Mouse (Mus musculus): Measurements from ENCODE around the gene Fer. TPM values are rescaled to one million over a fixed set of nuclear protein-coding genes. Genes with fewer than 3 reads are reported as not detected.

Fer gene
- polyA plus RNA-seq, 1 experiment from 2014 or later, result 25.4 TPM

DNA sequence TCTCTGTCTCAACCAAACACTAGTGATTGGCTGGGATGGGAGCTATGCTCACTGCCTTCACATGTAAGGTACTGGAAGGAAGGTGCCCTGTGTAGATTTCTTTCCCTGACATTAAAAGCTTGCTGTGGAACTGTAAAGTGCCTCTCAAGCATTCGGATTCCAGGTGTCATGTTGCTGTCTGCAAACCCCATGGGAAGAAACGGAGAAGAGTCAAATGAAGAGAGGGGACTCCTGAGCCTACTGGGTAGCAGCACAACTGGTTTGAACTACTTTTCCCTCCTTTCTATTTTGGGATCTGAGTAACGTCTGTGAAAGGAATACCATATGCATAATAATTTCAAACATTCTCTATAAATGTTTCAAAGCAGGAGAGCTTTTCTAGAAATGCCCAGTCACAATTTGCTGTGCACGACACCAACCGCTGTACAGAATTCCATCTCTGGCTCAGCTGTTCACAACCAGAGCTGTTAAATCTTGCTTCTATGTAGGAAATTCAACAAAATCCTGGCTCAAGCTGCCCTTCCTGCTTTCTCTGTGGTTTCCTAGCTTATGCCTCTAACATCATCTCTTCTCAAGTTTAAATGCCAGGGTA is 256.9 kb downstream of the Fer start:
- Histone ChIP-seq H3K4me3 (no peak overlapping the region), H3K36me3 (no peaks in the 10 kb centered on the region), H3K27me3 (ENCODE audit: low read depth, poor library complexity, severe bottlenecking) (no peaks in the 10 kb centered on the region), H3K9me3 (replicated peaks) (no peaks in the 10 kb centered on the region), H3K27ac (no peak overlapping the region), H3K4me1 (0 out of 2 replicates have a peak, but pooled peaks cover 5% of the 10 kb centered on the region)
- peak; percentile 8 for DNase-seq (ENCODE audit: low spot score)
- WGBS, result 80% methylated on average over 5 of the region's 5 CpGs

- H3K9me3 ChIP-seq (replicated peaks), result no peaks in the 10 kb centered on the region
- no peaks in the 10 kb centered on the region for H3K27me3 ChIP-seq (ENCODE audit: low read depth, poor library complexity, severe bottlenecking)
- WGBS, result 92% methylated on average over 11 of the region's 11 CpGs
- H3K4me1 ChIP-seq, result 0 out of 2 replicates have a peak, but pooled peaks cover 5% of the 10 kb centered on the region
- peak; percentile 24 for DNase-seq (ENCODE audit: low spot score)
- H3K36me3 ChIP-seq, result no peaks in the 10 kb centered on the region
- no peak overlapping the region for H3K27ac ChIP-seq
- H3K4me3 ChIP-seq, result no peak overlapping the region
Observed at GRCm38 (mm10) chr17:64122556-64122955, 259.7 kb downstream of the Fer start.

DNA sequence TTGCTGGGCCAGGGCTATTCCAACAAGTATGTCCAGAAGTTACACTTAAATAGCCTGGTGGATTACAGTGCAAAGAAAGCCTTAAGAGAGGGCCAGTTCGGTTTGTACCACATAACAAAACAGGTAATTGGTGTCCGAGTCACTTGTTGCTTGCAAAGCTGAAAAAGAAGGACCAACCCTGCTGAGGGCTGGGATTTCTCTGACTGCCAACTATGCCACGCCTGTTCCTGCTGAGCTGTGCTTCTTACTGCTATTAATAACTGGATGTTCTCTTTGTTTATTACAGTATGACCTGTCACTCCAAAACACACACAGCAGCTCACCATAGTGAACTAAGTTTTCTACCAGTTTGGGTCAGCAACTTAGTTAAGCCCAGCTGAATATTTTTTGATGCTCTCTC is 260.9 kb downstream of the Fer start:
- Histone ChIP-seq H3K9me3 (replicated peaks) (no peaks in the 10 kb centered on the region), H3K27ac (no peak overlapping the region), H3K4me1 (0 out of 2 replicates have a peak, but pooled peaks cover 5% of the 10 kb centered on the region), H3K36me3 (no peaks in the 10 kb centered on the region), H3K27me3 (ENCODE audit: low read depth, poor library complexity, severe bottlenecking) (no peaks in the 10 kb centered on the region), H3K4me3 (no peak overlapping the region)
- 94% methylated on average over 3 of the region's 3 CpGs for WGBS
- peak; percentile 19 for DNase-seq (ENCODE audit: low spot score)

DNA sequence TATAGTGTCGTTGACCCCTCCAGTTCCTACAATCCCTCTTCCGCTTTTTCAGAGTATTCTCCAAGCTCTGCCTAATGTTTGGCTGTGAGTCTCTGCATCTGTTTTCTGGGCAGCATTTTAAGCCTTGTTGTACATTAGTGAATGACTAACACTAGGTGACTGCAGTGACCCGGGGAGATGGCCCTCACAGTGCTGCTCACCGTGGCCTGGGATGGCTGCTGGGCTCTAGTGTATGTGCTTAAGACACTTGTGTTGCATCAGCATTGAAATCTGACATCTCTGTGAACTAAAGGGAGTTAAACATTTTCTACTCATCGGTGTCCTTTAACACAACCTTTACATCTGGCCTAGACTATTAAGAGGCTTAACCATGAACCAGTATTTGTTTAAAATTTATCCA is 264.0 kb downstream of the Fer start:
- 93% methylated on average over 5 of the region's 5 CpGs for WGBS
- Histone ChIP-seq H3K9me3 (replicated peaks) (no peaks in the 10 kb centered on the region), H3K27me3 (ENCODE audit: low read depth, poor library complexity, severe bottlenecking) (no peaks in the 10 kb centered on the region), H3K36me3 (no peaks in the 10 kb centered on the region), H3K27ac (no peak overlapping the region), H3K4me1 (peaks cover 22% of the 10 kb centered on the region), H3K4me3 (no peak overlapping the region)
- peak; percentile 17 for DNase-seq (ENCODE audit: low spot score)

GRCm38 (mm10) chr17:64129750-64130149 is 266.9 kb downstream of the Fer start:
- Histone ChIP-seq H3K9me3 (replicated peaks) (no peaks in the 10 kb centered on the region), H3K4me1 (peaks cover 17% of the 10 kb centered on the region), H3K36me3 (no peaks in the 10 kb centered on the region), H3K27ac (peak overlapping the region; percentile 67), H3K27me3 (ENCODE audit: low read depth, poor library complexity, severe bottlenecking) (no peaks in the 10 kb centered on the region), H3K4me3 (no peak overlapping the region)
- 38% methylated on average over 2 of the region's 2 CpGs for WGBS
- peak; percentile 37 for DNase-seq (ENCODE audit: low spot score)

GRCm38 (mm10) chr17:64130356-64130755 is 267.5 kb downstream of the Fer start:
- Histone ChIP-seq H3K36me3 (no peaks in the 10 kb centered on the region), H3K27ac (peak overlapping the region; percentile 67), H3K4me3 (no peak overlapping the region), H3K9me3 (replicated peaks) (no peaks in the 10 kb centered on the region), H3K4me1 (peaks cover 17% of the 10 kb centered on the region), H3K27me3 (ENCODE audit: low read depth, poor library complexity, severe bottlenecking) (no peaks in the 10 kb centered on the region)
- DNase-seq (ENCODE audit: low spot score), result no peak
- 72% methylated on average over 3 of the region's 3 CpGs for WGBS

DNA sequence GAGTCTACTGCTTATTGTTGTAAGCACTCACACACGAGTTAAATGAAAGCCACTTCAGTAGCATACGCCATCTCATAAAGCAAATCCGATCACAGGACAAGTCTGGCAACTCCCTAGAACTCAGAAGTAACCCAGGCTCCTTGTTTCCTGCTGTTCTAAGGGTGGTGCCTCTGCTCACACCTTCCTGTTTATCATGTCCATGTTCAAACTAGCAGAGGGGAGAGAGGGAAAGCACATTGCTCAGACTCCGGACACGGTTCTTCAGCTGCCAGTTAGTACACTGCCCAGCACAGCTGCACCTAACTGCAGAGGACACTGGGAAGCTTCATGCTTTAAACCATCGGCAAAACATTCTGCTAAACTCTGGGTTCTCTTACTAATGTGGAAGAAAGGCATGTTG is 269.3 kb downstream of the Fer start:
- peaks cover 23% of the 10 kb centered on the region for H3K4me1 ChIP-seq
- WGBS, result 83% methylated on average over 6 of the region's 6 CpGs
- H3K36me3 ChIP-seq, result no peaks in the 10 kb centered on the region
- no peak for DNase-seq (ENCODE audit: low spot score)
- H3K4me3 ChIP-seq, result no peak overlapping the region
- no peaks in the 10 kb centered on the region for H3K27me3 ChIP-seq (ENCODE audit: low read depth, poor library complexity, severe bottlenecking)
- H3K9me3 ChIP-seq (replicated peaks), result no peaks in the 10 kb centered on the region
- H3K27ac ChIP-seq, result no peak overlapping the region

GRCm38 (mm10) chr17:64135941-64136650 is 273.2 kb downstream of the Fer start:
- Histone ChIP-seq H3K9me3 (replicated peaks) (no peaks in the 10 kb centered on the region), H3K27ac (no peak overlapping the region), H3K27me3 (ENCODE audit: low read depth, poor library complexity, severe bottlenecking) (no peaks in the 10 kb centered on the region), H3K4me3 (no peak overlapping the region), H3K4me1 (peaks cover 7% of the 10 kb centered on the region), H3K36me3 (peaks cover 16% of the 10 kb centered on the region)
- WGBS, result 63% methylated on average over 8 of the region's 8 CpGs
- DNase-seq (ENCODE audit: low spot score), result no peak

- Histone ChIP-seq H3K9me3 (replicated peaks) (no peaks in the 10 kb centered on the region), H3K27ac (no peak overlapping the region), H3K4me1 (peaks cover 7% of the 10 kb centered on the region), H3K27me3 (ENCODE audit: low read depth, poor library complexity, severe bottlenecking) (no peaks in the 10 kb centered on the region), H3K4me3 (no peak overlapping the region), H3K36me3 (peaks cover 16% of the 10 kb centered on the region)
- 86% methylated on average over 8 of the region's 8 CpGs for WGBS
- no peak for DNase-seq (ENCODE audit: low spot score)
Observed at GRCm38 (mm10) chr17:64138036-64138717, 275.3 kb downstream of the Fer start.

DNA sequence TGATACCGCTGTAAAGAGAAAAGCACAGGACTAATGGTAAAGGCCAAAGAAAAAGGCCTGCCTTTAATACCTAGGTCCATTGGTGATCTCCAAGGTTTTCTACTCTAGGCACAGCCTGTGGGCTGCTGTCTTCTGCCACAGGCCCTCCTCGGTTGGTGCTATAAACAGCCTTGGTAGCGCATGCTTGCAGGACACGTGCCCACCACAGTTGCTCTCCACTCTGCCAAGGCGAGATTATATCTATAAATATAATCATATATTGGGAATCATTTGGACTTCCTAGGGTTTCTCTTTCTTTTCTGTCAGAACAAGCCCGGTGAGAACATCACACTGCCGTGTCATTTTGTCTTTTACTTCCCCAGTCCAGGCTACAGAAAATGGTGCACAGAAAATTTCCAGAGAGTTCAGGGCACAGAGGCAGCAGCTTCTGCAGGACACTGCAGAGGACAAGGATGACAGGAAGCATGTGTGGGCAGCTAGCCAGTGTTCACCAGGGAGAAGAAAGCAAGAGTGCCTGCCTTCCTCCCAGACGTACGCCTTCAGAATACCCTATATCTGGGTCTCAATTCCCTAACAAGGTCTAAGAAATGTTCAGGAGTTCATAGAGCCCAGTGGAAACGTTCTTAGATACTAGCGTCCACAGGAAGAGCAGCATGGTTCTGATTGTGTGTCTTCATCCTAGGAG is 276.5 kb downstream of the Fer start:
- no peaks in the 10 kb centered on the region for H3K9me3 ChIP-seq (replicated peaks)
- no peak for DNase-seq (ENCODE audit: low spot score)
- H3K4me3 ChIP-seq, result no peak overlapping the region
- H3K27ac ChIP-seq, result no peak overlapping the region
- peaks cover 16% of the 10 kb centered on the region for H3K36me3 ChIP-seq
- WGBS, result 94% methylated on average over 11 of the region's 11 CpGs
- no peaks in the 10 kb centered on the region for H3K27me3 ChIP-seq (ENCODE audit: low read depth, poor library complexity, severe bottlenecking)
- H3K4me1 ChIP-seq, result peaks cover 7% of the 10 kb centered on the region

- 91% methylated on average over 18 of the region's 18 CpGs for WGBS
Observed at GRCm38 (mm10) chr17:64140063-64140850, 277.4 kb downstream of the Fer start.

DNA sequence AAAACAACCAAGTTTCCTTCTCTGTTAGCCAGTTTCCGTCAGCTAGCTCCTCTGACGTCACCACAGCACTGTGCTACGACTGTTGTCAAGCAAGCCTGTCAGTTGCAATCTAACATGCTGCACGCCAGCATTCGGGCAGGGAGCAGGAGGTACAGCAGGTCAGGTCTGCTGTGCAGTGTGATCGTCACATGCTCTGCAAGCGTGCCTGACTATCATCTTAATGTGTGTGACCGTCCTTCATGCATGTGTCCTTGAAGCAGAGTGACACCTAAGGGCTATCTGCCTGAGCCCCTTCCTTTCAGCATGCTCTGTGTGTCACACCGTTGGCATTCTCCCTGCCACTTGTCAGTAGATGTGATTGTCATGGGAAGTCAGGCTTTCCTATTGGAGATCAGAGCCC is 279.0 kb downstream of the Fer start:
- no peak for DNase-seq (ENCODE audit: low spot score)
- Histone ChIP-seq H3K27me3 (ENCODE audit: low read depth, poor library complexity, severe bottlenecking) (no peaks in the 10 kb centered on the region), H3K4me3 (no peak overlapping the region), H3K27ac (no peak overlapping the region), H3K36me3 (peaks cover 16% of the 10 kb centered on the region), H3K4me1 (no peaks in the 10 kb centered on the region), H3K9me3 (replicated peaks) (no peaks in the 10 kb centered on the region)
- 89% methylated on average over 9 of the region's 9 CpGs for WGBS

More at GRCm38 (mm10) chr17:64140063-64140850, 277.4 kb downstream of the Fer start:
- Histone ChIP-seq H3K27me3 (ENCODE audit: low read depth, poor library complexity, severe bottlenecking) (no peaks in the 10 kb centered on the region), H3K9me3 (replicated peaks) (no peaks in the 10 kb centered on the region), H3K4me1 (peaks cover 7% of the 10 kb centered on the region), H3K27ac (no peak overlapping the region), H3K4me3 (no peak overlapping the region), H3K36me3 (peaks cover 16% of the 10 kb centered on the region)
- no peak for DNase-seq (ENCODE audit: low spot score)

Measured in limb, embryonic 10.5 days (tissue).